Mouse (Mus musculus): ENCODE results near the gene B3gnt2.

- TF ChIP-seq CTCF (IDR thresholded peaks at IDR 0.05; ENCODE audit: extremely low read depth, insufficient read depth, insufficient read length, insufficient replicate concordance) (no peak), POLR2A (IDR thresholded peaks at IDR 0.05; ENCODE audit: low read depth, low read length) (no peak)
These were observed 36.9 kb upstream of the B3gnt2 start for GRCm38 (mm10) chr11:22897642-22898041.

All from spleen, adult 2 months (tissue).